Mouse (Mus musculus) brain, embryonic 14.5 days (tissue): Measurements from ENCODE around the gene Afap1.

Experiments used
- CTCF ChIP-seq: fragments of 200-500 bp; IDR thresholded peaks from 2 replicates; pipeline ENCODE4 v1.5.1; 2012; ENCODE audit warnings: inconsistent platforms, mild to moderate bottlenecking, moderate library complexity, borderline replicate concordance; ENCODE audit not compliant: insufficient read depth, insufficient read length; ENCODE audit errors: extremely low read depth
- POLR2A ChIP-seq: fragments of 200-500 bp; IDR thresholded peaks from 2 replicates; pipeline ENCODE4 v1.6.1; 2012; ENCODE audit warnings: mild to moderate bottlenecking, inconsistent platforms, borderline replicate concordance; ENCODE audit not compliant: poor library complexity, insufficient read depth, insufficient read length, severe bottlenecking; ENCODE audit errors: extremely low read depth

DNA sequence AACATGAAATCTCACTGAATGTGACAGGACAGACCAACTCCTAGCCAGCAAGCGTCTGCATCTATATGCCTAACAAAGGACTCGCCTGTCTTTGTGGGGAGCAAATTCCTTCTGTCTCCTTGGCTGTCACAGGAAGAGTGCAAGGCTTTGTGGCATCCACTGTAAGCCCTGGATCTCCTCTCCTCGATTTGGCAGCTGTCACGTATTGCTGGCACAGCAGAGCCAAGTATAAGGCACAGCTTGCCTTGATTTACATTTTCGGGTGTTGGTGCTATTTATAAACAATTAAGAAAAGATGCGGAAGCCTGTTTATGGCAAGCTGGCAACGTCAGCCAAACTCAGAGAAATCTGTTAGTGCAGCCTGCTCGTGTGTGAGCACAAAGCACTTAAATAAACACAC lies 25.3 kb downstream of the Afap1 start:
- TF ChIP-seq CTCF (no peak), POLR2A (no peak)
